Mouse (Mus musculus): ENCODE measurements around the gene Tut1. TPM values are rescaled to one million over a fixed set of nuclear protein-coding genes. Genes with fewer than 3 reads are reported as not detected.

Tut1 gene
- total RNA-seq, 1 experiment, result 42.6 TPM

DNA sequence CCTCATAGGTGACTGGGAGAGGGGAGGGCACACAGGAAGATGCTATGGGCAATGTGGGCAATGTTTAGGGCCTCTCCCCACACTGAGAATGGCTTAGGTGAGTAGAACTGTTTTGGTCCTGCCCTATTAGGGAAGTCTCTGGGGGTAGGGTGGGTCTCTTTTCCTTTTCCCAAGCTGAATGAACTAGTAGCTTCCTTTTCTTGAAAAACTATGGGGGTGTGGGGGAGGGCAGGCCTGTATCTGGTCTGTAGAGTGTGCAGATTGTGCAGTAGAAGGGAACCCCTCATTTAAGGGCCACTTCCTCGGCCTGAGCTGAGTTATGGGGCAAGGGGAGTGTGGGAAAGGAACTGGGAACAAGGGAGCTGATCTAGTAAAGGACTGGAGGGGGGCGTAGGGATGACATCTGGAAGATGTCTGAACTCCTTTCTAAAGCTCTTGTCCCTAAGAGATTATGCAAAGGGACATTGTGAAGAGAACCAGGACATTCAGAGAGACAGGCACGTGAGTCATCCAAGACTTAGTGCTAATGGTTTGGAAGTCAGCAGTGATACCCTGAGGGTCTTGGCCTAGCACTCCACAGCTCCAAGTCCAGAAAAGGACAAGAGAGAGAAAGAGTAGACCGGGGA lies 37.7 kb downstream of the Tut1 start:
- H3K9me3 ChIP-seq (ENCODE audit: control insufficient read depth, insufficient read depth, low read depth, low read length), result no peaks in the 10 kb centered on the region
- H3K4me1 ChIP-seq (ENCODE audit: control insufficient read depth in 2 of 2, insufficient read depth in 2 of 2, low read length in 2 of 2, poor library complexity in 1 of 2), result peaks cover 9 to 29% of the 10 kb centered on the region in 2 experiments; a peak in 3 of 4 replicates
- in situ Hi-C loops (cut with MboI; ENCODE audit: low sequenced_read_pairs in 2 of 2, unreplicated experiment in 2 of 2), result loop anchor here (10.0 to 25.0 kb wide), 2 partner anchors 93 to 96 kb away; partner anchors contain the start of gene Scgb1a1 (in 2 of the 2)
- H3K4me3 ChIP-seq (ENCODE audit: insufficient read depth in 1 of 2, low read depth in 1 of 2, low read length in 2 of 2, poor library complexity in 1 of 2, severe bottlenecking in 1 of 2), result no peak overlapping the region; a peak in 1 of 4 replicates
- no peak for TF ChIP-seq MAFK (IDR thresholded peaks at IDR 0.05; ENCODE audit: insufficient read depth, low read depth, low read length)
- TF ChIP-seq HCFC1 (IDR thresholded peaks at IDR 0.05; ENCODE audit: borderline replicate concordance, insufficient read depth, low read length), result no peak
- no peak for TF ChIP-seq CHD2 (IDR thresholded peaks at IDR 0.05; ENCODE audit: low read depth, low read length)
- no peak for TF ChIP-seq ZC3H11A (IDR thresholded peaks at IDR 0.05; ENCODE audit: borderline replicate concordance, low read depth, low read length)
- no peak for TF ChIP-seq ZNF384 (IDR thresholded peaks at IDR 0.05; ENCODE audit: low read depth, low read length)
- no peak for DNase-seq (ENCODE audit: low read depth, low spot score)
- H3K9ac ChIP-seq (ENCODE audit: insufficient read depth, low read depth, low read length, poor library complexity, severe bottlenecking), result no peak overlapping the region
- H3K27ac ChIP-seq (ENCODE audit: insufficient read depth, low read depth, low read length, poor library complexity, severe bottlenecking), result no peak overlapping the region
- H3K36me3 ChIP-seq (ENCODE audit: control insufficient read depth, insufficient read depth, low read length, poor library complexity, severe bottlenecking), result no peaks in the 10 kb centered on the region

DNA sequence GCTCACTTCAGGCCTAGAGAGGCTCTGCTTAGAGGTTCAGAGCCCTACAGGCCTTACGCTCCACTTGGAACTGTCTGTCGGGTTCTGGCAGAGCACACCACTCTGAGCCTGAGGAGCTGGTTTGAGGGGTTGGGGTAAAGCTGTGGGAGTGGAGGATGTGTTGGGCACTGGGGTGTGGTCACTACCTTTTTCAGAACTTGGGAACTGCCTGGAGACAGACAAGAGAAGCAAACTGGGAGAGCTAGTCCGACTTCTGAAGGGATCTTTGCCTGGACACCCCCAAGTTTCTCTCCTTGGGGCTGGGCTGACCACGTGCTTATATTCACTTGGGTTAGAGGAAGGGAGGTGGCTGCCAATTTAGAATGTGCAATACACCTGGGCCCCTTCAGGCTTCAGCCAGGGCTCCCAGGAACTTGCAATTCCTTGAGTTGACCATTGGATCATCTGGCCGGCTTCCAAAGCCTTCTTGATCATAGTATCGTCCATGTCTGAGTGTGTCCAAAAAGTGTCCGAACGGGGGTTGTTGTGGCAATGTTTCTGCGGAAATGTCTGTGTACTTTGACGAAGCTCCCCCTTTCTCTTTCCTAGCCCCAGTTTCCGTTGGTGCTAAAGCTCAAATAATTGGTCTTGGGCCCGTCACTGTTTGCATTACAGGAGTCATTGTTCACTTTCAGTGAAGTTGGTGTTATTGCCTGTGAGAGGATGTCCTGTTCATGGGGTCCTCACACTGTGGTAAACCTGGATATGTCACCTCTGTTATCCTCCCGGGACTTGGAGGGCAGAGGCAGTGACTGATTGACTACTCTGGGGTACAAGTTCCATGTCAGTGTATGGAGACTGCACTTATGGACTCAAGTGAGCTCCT lies 38.5 kb downstream of the Tut1 start:
- no peaks in the 10 kb centered on the region for H3K36me3 ChIP-seq (ENCODE audit: control insufficient read depth, insufficient read depth, low read length, poor library complexity, severe bottlenecking)
- no peaks in the 10 kb centered on the region for H3K9me3 ChIP-seq (ENCODE audit: control insufficient read depth, insufficient read depth, low read depth, low read length)
- no peak for DNase-seq (ENCODE audit: low read depth, low spot score)
- TF ChIP-seq ZNF384 (IDR thresholded peaks at IDR 0.05; ENCODE audit: low read depth, low read length) (no peak), CHD2 (IDR thresholded peaks at IDR 0.05; ENCODE audit: low read depth, low read length) (no peak), ZC3H11A (IDR thresholded peaks at IDR 0.05; ENCODE audit: borderline replicate concordance, low read depth, low read length) (no peak), MAFK (IDR thresholded peaks at IDR 0.05; ENCODE audit: insufficient read depth, low read depth, low read length) (no peak), HCFC1 (IDR thresholded peaks at IDR 0.05; ENCODE audit: borderline replicate concordance, insufficient read depth, low read length) (no peak)
- peaks cover 10 to 30% of the 10 kb centered on the region in 2 experiments; a peak in 3 of 4 replicates for H3K4me1 ChIP-seq (ENCODE audit: control insufficient read depth in 2 of 2, insufficient read depth in 2 of 2, low read length in 2 of 2, poor library complexity in 1 of 2)
- H3K4me3 ChIP-seq (ENCODE audit: insufficient read depth in 1 of 2, low read depth in 1 of 2, low read length in 2 of 2, poor library complexity in 1 of 2, severe bottlenecking in 1 of 2), result no peak overlapping the region
- no peak overlapping the region for H3K27ac ChIP-seq (ENCODE audit: insufficient read depth, low read depth, low read length, poor library complexity, severe bottlenecking)
- in situ Hi-C loops (cut with MboI; ENCODE audit: low sequenced_read_pairs in 2 of 2, unreplicated experiment in 2 of 2), result loop anchor here (10.0 to 25.0 kb wide), 2 partner anchors 93 to 95 kb away; partner anchors contain the start of gene Scgb1a1 (in 2 of the 2)
- H3K9ac ChIP-seq (ENCODE audit: insufficient read depth, low read depth, low read length, poor library complexity, severe bottlenecking), result no peak overlapping the region

DNA sequence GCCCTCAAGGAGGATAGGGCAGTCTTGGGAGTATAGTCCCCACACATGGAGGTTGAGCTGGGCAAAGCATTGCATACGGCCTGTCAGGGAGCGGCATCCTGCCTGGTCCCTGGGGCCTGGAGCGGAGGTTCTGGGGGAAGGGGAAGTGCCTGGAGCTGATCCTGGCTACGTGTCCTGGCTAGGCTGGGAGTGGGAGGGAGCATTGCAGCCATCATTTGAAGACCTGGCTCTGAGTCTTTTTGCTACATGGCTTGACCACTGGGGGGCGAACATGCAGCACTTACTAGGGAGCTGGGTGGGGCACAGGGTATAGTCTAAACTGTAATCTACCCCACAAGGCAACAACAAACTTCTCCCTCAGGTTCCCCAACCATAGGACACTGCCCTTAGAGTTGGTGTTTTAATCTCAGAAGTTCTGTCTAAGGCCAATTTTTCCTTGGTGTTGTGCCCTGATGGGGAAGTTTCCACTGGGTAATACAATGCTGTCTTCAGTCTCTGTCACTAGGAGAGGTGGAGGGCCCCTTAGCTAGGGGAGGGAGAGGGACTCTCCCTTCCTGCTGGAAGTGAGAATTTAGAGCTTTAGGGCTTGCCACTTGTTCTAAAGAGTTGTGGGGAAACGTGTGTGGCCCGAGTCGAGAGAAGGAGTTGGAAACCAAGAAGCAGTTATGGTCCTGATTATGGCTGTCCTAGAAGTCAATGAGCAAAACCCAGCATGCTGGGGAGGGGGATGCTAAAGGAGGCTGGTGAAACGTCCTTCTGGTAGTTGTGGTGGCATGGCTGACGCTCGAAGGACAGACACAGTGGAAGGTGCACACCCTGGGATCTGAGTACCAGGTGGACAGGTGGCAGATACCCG lies 39.4 kb downstream of the Tut1 start:
- TF ChIP-seq HCFC1 (IDR thresholded peaks at IDR 0.05; ENCODE audit: borderline replicate concordance, insufficient read depth, low read length), result no peak
- peak; percentile 87 for TF ChIP-seq ZC3H11A (IDR thresholded peaks at IDR 0.05; ENCODE audit: borderline replicate concordance, low read depth, low read length)
- DNase-seq (ENCODE audit: low read depth, low spot score), result no peak
- Histone ChIP-seq H3K9me3 (ENCODE audit: control insufficient read depth, insufficient read depth, low read depth, low read length) (no peaks in the 10 kb centered on the region), H3K9ac (ENCODE audit: insufficient read depth, low read depth, low read length, poor library complexity, severe bottlenecking) (no peak overlapping the region), H3K4me1 (ENCODE audit: control insufficient read depth in 2 of 2, insufficient read depth in 2 of 2, low read length in 2 of 2, poor library complexity in 1 of 2) (peaks cover 11 to 35% of the 10 kb centered on the region in 2 experiments), H3K36me3 (ENCODE audit: control insufficient read depth, insufficient read depth, low read length, poor library complexity, severe bottlenecking) (no peaks in the 10 kb centered on the region), H3K27ac (ENCODE audit: insufficient read depth, low read depth, low read length, poor library complexity, severe bottlenecking) (no peak overlapping the region), H3K4me3 (ENCODE audit: insufficient read depth in 1 of 2, low read depth in 1 of 2, low read length in 2 of 2, poor library complexity in 1 of 2, severe bottlenecking in 1 of 2) (no peak overlapping the region)
- in situ Hi-C loops (cut with MboI; ENCODE audit: low sequenced_read_pairs in 2 of 2, unreplicated experiment in 2 of 2), result loop anchor here (10.0 to 25.0 kb wide), 2 partner anchors 92 to 94 kb away; partner anchors contain the start of gene Scgb1a1 (in 2 of the 2)

DNA sequence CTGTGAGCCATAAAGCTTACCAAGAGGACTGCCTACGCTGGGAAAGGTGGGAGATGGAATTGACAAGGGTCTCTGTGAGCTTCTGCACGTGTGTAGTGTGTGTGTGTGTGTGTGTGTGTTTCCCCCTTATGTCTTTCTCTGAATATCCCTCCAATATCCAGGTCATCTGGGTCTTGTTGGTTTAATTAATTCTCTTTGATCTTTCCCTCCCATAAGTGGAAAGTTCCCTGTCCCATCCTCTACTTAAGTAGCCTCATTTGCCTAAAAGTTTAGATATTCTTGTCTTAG lies 39.9 kb downstream of the Tut1 start:
- Histone ChIP-seq H3K27ac (ENCODE audit: insufficient read depth, low read depth, low read length, poor library complexity, severe bottlenecking) (no peak overlapping the region), H3K4me3 (ENCODE audit: insufficient read depth in 1 of 2, low read depth in 1 of 2, low read length in 2 of 2, poor library complexity in 1 of 2, severe bottlenecking in 1 of 2) (no peak overlapping the region), H3K4me1 (ENCODE audit: control insufficient read depth in 2 of 2, insufficient read depth in 2 of 2, low read length in 2 of 2, poor library complexity in 1 of 2) (peaks cover 13 to 31% of the 10 kb centered on the region in 2 experiments), H3K36me3 (ENCODE audit: control insufficient read depth, insufficient read depth, low read length, poor library complexity, severe bottlenecking) (no peaks in the 10 kb centered on the region), H3K9me3 (ENCODE audit: control insufficient read depth, insufficient read depth, low read depth, low read length) (no peaks in the 10 kb centered on the region), H3K9ac (ENCODE audit: insufficient read depth, low read depth, low read length, poor library complexity, severe bottlenecking) (no peak overlapping the region)
- TF ChIP-seq HCFC1 (IDR thresholded peaks at IDR 0.05; ENCODE audit: borderline replicate concordance, insufficient read depth, low read length) (no peak), ZNF384 (IDR thresholded peaks at IDR 0.05; ENCODE audit: low read depth, low read length) (no peak), ZC3H11A (IDR thresholded peaks at IDR 0.05; ENCODE audit: borderline replicate concordance, low read depth, low read length) (no peak), MAFK (IDR thresholded peaks at IDR 0.05; ENCODE audit: insufficient read depth, low read depth, low read length) (no peak), CHD2 (IDR thresholded peaks at IDR 0.05; ENCODE audit: low read depth, low read length) (no peak)
- no peak for DNase-seq (ENCODE audit: low read depth, low spot score)
- in situ Hi-C loops (cut with MboI; ENCODE audit: low sequenced_read_pairs in 2 of 2, unreplicated experiment in 2 of 2), result loop anchor here (10.0 to 25.0 kb wide), 2 partner anchors 91 to 94 kb away; partner anchors contain the start of gene Scgb1a1 (in 2 of the 2)
